Mouse (Mus musculus): ENCODE results near the gene Atp8b4.
"Not testable (repeated sequence)": the region's sequence is repeated elsewhere in the genome, so short reads cannot be mapped to it uniquely, and the experiment has no call there.

Gene Atp8b4

GRCm38 (mm10) chr2:126500521-126500920 is at the start of gene Atp8b4:
Atp8b4 (minus strand) TSS chr2:126500674.
- DNase-seq: no peak

- no peak for DNase-seq
These were observed 49.2 kb upstream of the Atp8b4 start for GRCm38 (mm10) chr2:126549681-126550080.

GRCm38 (mm10) chr2:126546392-126546791 is 45.9 kb upstream of the Atp8b4 start:
- DNase-seq: no peak

GRCm38 (mm10) chr2:126545297-126545696 is 44.8 kb upstream of the Atp8b4 start:
- DNase-seq: no peak

GRCm38 (mm10) chr2:126542211-126542610 is 41.7 kb upstream of the Atp8b4 start:
- DNase-seq: no peak

GRCm38 (mm10) chr2:126540390-126540925 is 40.0 kb upstream of the Atp8b4 start:
- no peak for DNase-seq

- DNase-seq: no peak
These were observed 37.2 kb upstream of the Atp8b4 start for GRCm38 (mm10) chr2:126537654-126538053.

- DNase-seq: no peak
These were observed 30.1 kb upstream of the Atp8b4 start for GRCm38 (mm10) chr2:126530581-126530980.

- no peak for DNase-seq
These were observed 27.0 kb upstream of the Atp8b4 start for GRCm38 (mm10) chr2:126527461-126527860.

- no peak for DNase-seq
These were observed 23.8 kb upstream of the Atp8b4 start for GRCm38 (mm10) chr2:126524271-126524670.

GRCm38 (mm10) chr2:126523101-126523745 is 22.7 kb upstream of the Atp8b4 start:
- DNase-seq: not testable (repeated sequence)

GRCm38 (mm10) chr2:126522056-126522455 is 21.6 kb upstream of the Atp8b4 start:
- no peak for DNase-seq

GRCm38 (mm10) chr2:126521471-126521870 is 21.0 kb upstream of the Atp8b4 start:
- DNase-seq: no peak

GRCm38 (mm10) chr2:126520828-126521227 is 20.4 kb upstream of the Atp8b4 start:
- DNase-seq: peak; percentile 33

GRCm38 (mm10) chr2:126519872-126520581 is 19.6 kb upstream of the Atp8b4 start:
- DNase-seq: peak; percentile 29

- DNase-seq: no peak
These were observed 14.8 kb upstream of the Atp8b4 start for GRCm38 (mm10) chr2:126515069-126515826.

- no peak for DNase-seq
These were observed 7.8 kb upstream of the Atp8b4 start for GRCm38 (mm10) chr2:126508228-126508627.

GRCm38 (mm10) chr2:126507477-126507876 is 7.0 kb upstream of the Atp8b4 start:
- no peak for DNase-seq

- no peak for DNase-seq
These were observed 4.7 kb upstream of the Atp8b4 start for GRCm38 (mm10) chr2:126505156-126505555.

- DNase-seq: peak; percentile 24
These were observed 744 bp downstream of the Atp8b4 start for GRCm38 (mm10) chr2:126499730-126500129.

GRCm38 (mm10) chr2:126498761-126499452 is 1.6 kb downstream of the Atp8b4 start:
- no peak for DNase-seq

- DNase-seq: no peak
These were observed 3.6 kb downstream of the Atp8b4 start for GRCm38 (mm10) chr2:126496838-126497237.

Measured in lung, postnatal 10 days (tissue).